Mouse (Mus musculus) heart, embryonic 15.5 days (tissue): ENCODE results near the gene Arcn1. TPM values are rescaled to one million over a fixed set of nuclear protein-coding genes. Genes with fewer than 3 reads are reported as not detected.

Experiments used
- ATAC-seq: fragments of 200-750 bp; cut with Nextera tagmentation; replicated peaks from 2 replicates; pipeline ENCODE4 v1.8.0; 2017; ENCODE audit warnings: low read depth, moderate TSS enrichment; ENCODE audit not compliant: insufficient number of reproducible peaks, insufficient read depth, low FRiP score
- H3K27ac ChIP-seq: fragments of 300-500 bp; sonication (generic); 2 replicates; pipeline ENCODE4 v1.5.1; 2015; ENCODE audit warnings: mild to moderate bottlenecking, inconsistent platforms
- H3K27me3 ChIP-seq: fragments of 300-500 bp; sonication (generic); 2 replicates; pipeline ENCODE4 v1.6.1; 2015; ENCODE audit warnings: inconsistent platforms
- H3K36me3 ChIP-seq: fragments of 300-500 bp; sonication (generic); 2 replicates; pipeline ENCODE4 v1.6.1; 2015; ENCODE audit warnings: mild to moderate bottlenecking, inconsistent platforms
- H3K4me1 ChIP-seq: fragments of 300-500 bp; sonication (generic); replicated peaks from 2 replicates; pipeline ENCODE4 v1.6.1; 2015; ENCODE audit warnings: inconsistent platforms
- H3K4me2 ChIP-seq: fragments of 300-500 bp; sonication (generic); 2 replicates; pipeline ENCODE4 v1.6.1; 2015; ENCODE audit warnings: inconsistent platforms, mild to moderate bottlenecking, moderate library complexity
- H3K4me3 ChIP-seq: fragments of 300-500 bp; sonication (generic); 2 replicates; pipeline ENCODE4 v1.5.1; 2015; ENCODE audit warnings: mild to moderate bottlenecking, inconsistent platforms
- H3K9ac ChIP-seq: fragments of 300-500 bp; sonication (generic); 2 replicates; pipeline ENCODE4 v1.6.1; 2015; ENCODE audit warnings: mild to moderate bottlenecking, inconsistent platforms
- H3K9me3 ChIP-seq: fragments of 300-500 bp; sonication (generic); replicated peaks from 2 replicates; pipeline ENCODE4 v1.6.1; 2016; ENCODE audit warnings: inconsistent platforms
- WGBS: fragments of 180-500 bp; shearing (Covaris S2); methylation state at CpG from one replicate; pipeline ENCODE4 v1.1.7; 2015; ENCODE audit warnings: mixed read lengths; 5-methylcytosine and 5-hydroxymethylcytosine counted together
- polyA plus RNA-seq: library from polyadenylated mRNA; unstranded; fragments of >200 nt; fragmentation: Nextera tagmentation; extraction: Ambion mirVana; gene quantifications from 2 replicates; pipeline ENCODE4 v1.2.1, GENCODE M21; 2015

Arcn1 gene
- polyA plus RNA-seq, 1 experiment from 2014 or later, result 106 TPM

GRCm38 (mm10) chr9:44726431-44727146, 41.1 kb downstream of the Arcn1 start:
- Histone ChIP-seq H3K4me2 (no peak overlapping the region), H3K9ac (no peak overlapping the region), H3K4me1 (peaks cover 52% of the 10 kb centered on the region), H3K27ac (no peak overlapping the region; the same call in 1 of the 2 replicates), H3K9me3 (no peaks in the 10 kb centered on the region), H3K4me3 (no peak overlapping the region), H3K36me3 (no peaks in the 10 kb centered on the region), H3K27me3 (no peaks in the 10 kb centered on the region)
- no peak for ATAC-seq
- 42% methylated on average over 10 of the region's 10 CpGs for whole genome bisulfite sequencing

- Histone ChIP-seq H3K27ac (peak overlapping the region; percentile 59), H3K9ac (no peak overlapping the region), H3K4me1 (peaks cover 65% of the 10 kb centered on the region), H3K4me2 (no peak overlapping the region), H3K27me3 (no peaks in the 10 kb centered on the region), H3K36me3 (no peaks in the 10 kb centered on the region), H3K9me3 (no peaks in the 10 kb centered on the region), H3K4me3 (no peak overlapping the region)
- ATAC-seq, result no peak
- 40% methylated on average over 2 of the region's 2 CpGs for WGBS
Observed at GRCm38 (mm10) chr9:44724665-44725064, 43.0 kb downstream of the Arcn1 start.

GRCm38 (mm10) chr9:44724223-44724622, 43.4 kb downstream of the Arcn1 start:
- H3K4me3 ChIP-seq, result no peak overlapping the region
- H3K4me1 ChIP-seq, result peaks cover 70% of the 10 kb centered on the region
- no peaks in the 10 kb centered on the region for H3K27me3 ChIP-seq
- WGBS, result 55% methylated on average over 6 of the region's 6 CpGs
- no peaks in the 10 kb centered on the region for H3K36me3 ChIP-seq
- no peak overlapping the region for H3K4me2 ChIP-seq
- peak overlapping the region; percentile 59 for H3K27ac ChIP-seq
- H3K9ac ChIP-seq, result no peak overlapping the region
- ATAC-seq, result no peak
- H3K9me3 ChIP-seq, result no peaks in the 10 kb centered on the region

- Histone ChIP-seq H3K4me1 (peaks cover 75% of the 10 kb centered on the region), H3K9me3 (no peaks in the 10 kb centered on the region), H3K27me3 (no peaks in the 10 kb centered on the region), H3K4me3 (no peak overlapping the region), H3K27ac (peak overlapping the region; percentile 59), H3K36me3 (no peaks in the 10 kb centered on the region), H3K9ac (no peak overlapping the region), H3K4me2 (no peak overlapping the region)
- ATAC-seq, result no peak
- WGBS, result 50% methylated on average over 11 of the region's 11 CpGs
Observed at GRCm38 (mm10) chr9:44723521-44724041, 44.1 kb downstream of the Arcn1 start.

GRCm38 (mm10) chr9:44723008-44723407, 44.6 kb downstream of the Arcn1 start:
- peaks cover 81% of the 10 kb centered on the region for H3K4me1 ChIP-seq

GRCm38 (mm10) chr9:44722575-44722974, 45.1 kb downstream of the Arcn1 start:
- Histone ChIP-seq H3K4me2 (no peak overlapping the region), H3K9ac (no peak overlapping the region), H3K36me3 (no peaks in the 10 kb centered on the region), H3K27me3 (no peaks in the 10 kb centered on the region), H3K9me3 (no peaks in the 10 kb centered on the region), H3K4me3 (no peak overlapping the region), H3K27ac (peak overlapping the region; percentile 59), H3K4me1 (peaks cover 85% of the 10 kb centered on the region)
- 65% methylated on average over 7 of the region's 7 CpGs for WGBS
- ATAC-seq, result no peak

More at GRCm38 (mm10) chr9:44723008-44723407, 44.6 kb downstream of the Arcn1 start:
- WGBS, result 42% methylated on average over 7 of the region's 7 CpGs
- Histone ChIP-seq H3K27me3 (no peaks in the 10 kb centered on the region), H3K36me3 (no peaks in the 10 kb centered on the region), H3K9me3 (no peaks in the 10 kb centered on the region), H3K4me3 (no peak overlapping the region), H3K4me2 (no peak overlapping the region), H3K9ac (no peak overlapping the region), H3K27ac (peak overlapping the region; percentile 59)
- no peak for ATAC-seq

GRCm38 (mm10) chr9:44721877-44722186, 45.8 kb downstream of the Arcn1 start:
- Histone ChIP-seq H3K27me3 (no peaks in the 10 kb centered on the region), H3K27ac (peak overlapping the region; percentile 55), H3K9me3 (no peaks in the 10 kb centered on the region), H3K9ac (0 out of 2 replicates have a peak overlapping the region, but pooled peaks have one; percentile 27), H3K36me3 (no peaks in the 10 kb centered on the region; the same call in 1 of the 2 replicates), H3K4me2 (peak overlapping the region; percentile 73), H3K4me3 (peak overlapping the region; percentile 59; the same call in 1 of the 2 replicates), H3K4me1 (peaks cover 86% of the 10 kb centered on the region)
- no peak for ATAC-seq
- WGBS, result 50% methylated on average over 3 of the region's 3 CpGs

- Histone ChIP-seq H3K36me3 (peaks cover 4% of the 10 kb centered on the region; the same call in 1 of the 2 replicates), H3K9ac (peak overlapping the region; percentile 65), H3K4me2 (peak overlapping the region; percentile 73), H3K27me3 (no peaks in the 10 kb centered on the region), H3K9me3 (no peaks in the 10 kb centered on the region), H3K4me3 (peak overlapping the region; percentile 59), H3K4me1 (peaks cover 81% of the 10 kb centered on the region), H3K27ac (peak overlapping the region; percentile 78)
- peak; percentile 83 for ATAC-seq
- 1% methylated on average over 40 of the region's 40 CpGs for WGBS
Observed at GRCm38 (mm10) chr9:44721154-44721876, 46.3 kb downstream of the Arcn1 start.

- H3K4me2 ChIP-seq, result peak overlapping the region; percentile 73
- peaks cover 11% of the 10 kb centered on the region for H3K36me3 ChIP-seq
- no peaks in the 10 kb centered on the region for H3K9me3 ChIP-seq
- ATAC-seq, result no peak
- peaks cover 75% of the 10 kb centered on the region for H3K4me1 ChIP-seq
- H3K27ac ChIP-seq, result peak overlapping the region; percentile 78
- WGBS, result 14% methylated on average over 9 of the region's 9 CpGs
- H3K4me3 ChIP-seq, result peak overlapping the region; percentile 59
- peak overlapping the region; percentile 65 for H3K9ac ChIP-seq
- no peaks in the 10 kb centered on the region for H3K27me3 ChIP-seq
Observed at GRCm38 (mm10) chr9:44720358-44721153, 47.1 kb downstream of the Arcn1 start.

- peak overlapping the region; percentile 73 for H3K4me2 ChIP-seq
- peak overlapping the region; percentile 59 for H3K4me3 ChIP-seq
- H3K27me3 ChIP-seq, result no peaks in the 10 kb centered on the region
- peak overlapping the region; percentile 78 for H3K27ac ChIP-seq
- no peak for ATAC-seq
- no peaks in the 10 kb centered on the region for H3K9me3 ChIP-seq
- peaks cover 16% of the 10 kb centered on the region for H3K36me3 ChIP-seq
- H3K9ac ChIP-seq, result peak overlapping the region; percentile 65
- WGBS, result 78% methylated on average over 8 of the region's 8 CpGs
- peaks cover 69% of the 10 kb centered on the region for H3K4me1 ChIP-seq
Observed at GRCm38 (mm10) chr9:44719632-44720357, 47.9 kb downstream of the Arcn1 start.
